ENCODE assay signal across 28 mouse cellular contexts in the genomic region with DNA sequence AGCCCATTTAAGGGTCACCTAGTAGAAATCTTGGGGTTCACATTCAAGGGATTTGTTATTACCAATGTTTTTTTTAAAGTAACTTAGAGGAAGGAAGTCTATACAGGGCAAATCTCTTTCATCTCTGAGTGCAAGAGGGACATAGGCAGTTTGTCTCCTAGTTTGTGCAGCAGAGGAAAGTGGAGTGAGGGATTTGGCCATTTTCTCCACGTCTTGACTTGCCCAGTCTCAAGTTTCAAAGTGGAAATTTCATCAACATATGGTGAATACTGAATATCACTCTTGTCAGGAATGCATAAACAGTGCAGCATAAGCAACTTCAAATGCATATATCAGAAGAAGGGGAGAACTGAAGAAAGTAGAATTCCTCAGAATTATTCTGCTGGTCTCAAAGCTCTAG. TPM values are rescaled to one million over a fixed set of nuclear protein-coding genes. Genes with fewer than 3 reads are reported as not detected.
"Had no signal": no experiment of that assay in that cellular context is flagged by ENCODE, and none has a peak within 500 bp of the region (broad histone marks: within the 10 kb centered on the region; RNA-seq: fewer than 3 reads in every experiment).

No protein-coding gene starts in this region.

- H3K4me1 ChIP-seq: embryonic facial prominence, embryonic 10.5 days; embryonic facial prominence, embryonic 12.5 days; embryonic facial prominence, embryonic 13.5 days; embryonic facial prominence, embryonic 15.5 days; forebrain, embryonic 10.5 days; forebrain, embryonic 12.5 days; forebrain, embryonic 13.5 days; forebrain, embryonic 15.5 days had no signal

- H3K27me3 ChIP-seq: embryonic facial prominence, embryonic 12.5 days; embryonic facial prominence, embryonic 13.5 days; embryonic facial prominence, embryonic 15.5 days; forebrain, embryonic 12.5 days; forebrain, embryonic 13.5 days; forebrain, embryonic 15.5 days had no signal

- H3K9ac ChIP-seq: embryonic facial prominence, embryonic 12.5 days; embryonic facial prominence, embryonic 13.5 days; embryonic facial prominence, embryonic 15.5 days; forebrain, embryonic 12.5 days; forebrain, embryonic 13.5 days; forebrain, embryonic 15.5 days; forebrain, postnatal 0 days had no signal

- H3K9me3 ChIP-seq: embryonic facial prominence, embryonic 10.5 days; embryonic facial prominence, embryonic 12.5 days; embryonic facial prominence, embryonic 13.5 days; embryonic facial prominence, embryonic 15.5 days; forebrain, embryonic 10.5 days; forebrain, embryonic 12.5 days; forebrain, embryonic 13.5 days; forebrain, embryonic 15.5 days had no signal

- DNase-seq: cerebellum, adult 2 months; cerebellum, adult 8-10 months; cerebellum, adult 9-10 months; cerebellum, adult 9-11 months; cerebellum, postnatal 10 days; cerebellum, postnatal 14 days; cerebellum, postnatal 25 days; cerebellum, postnatal 36 days; embryo, embryonic 11 days; forebrain, postnatal 0 days; gastrocnemius, adult 2 months; gastrocnemius, postnatal 10 days; gastrocnemius, postnatal 14 days; gastrocnemius, postnatal 25 days; gastrocnemius, postnatal 36 days; heart, adult 11 months; heart, adult 18-20 months had no signal

- H3K27ac ChIP-seq: embryonic facial prominence, embryonic 10.5 days; embryonic facial prominence, embryonic 12.5 days; embryonic facial prominence, embryonic 13.5 days; embryonic facial prominence, embryonic 15.5 days; forebrain, embryonic 10.5 days; forebrain, embryonic 12.5 days; forebrain, embryonic 13.5 days; forebrain, embryonic 15.5 days; gastrocnemius, adult 2 months had no signal

- H3K4me3 ChIP-seq: embryonic facial prominence, embryonic 10.5 days; embryonic facial prominence, embryonic 12.5 days; embryonic facial prominence, embryonic 13.5 days; embryonic facial prominence, embryonic 15.5 days; erythroblast, embryonic 14.5 days; forebrain, embryonic 10.5 days; forebrain, embryonic 12.5 days; forebrain, embryonic 13.5 days; forebrain, embryonic 15.5 days; gastrocnemius, adult 2 months had no signal

- H3K36me3 ChIP-seq: embryonic facial prominence, embryonic 10.5 days; embryonic facial prominence, embryonic 12.5 days; embryonic facial prominence, embryonic 13.5 days; embryonic facial prominence, embryonic 15.5 days; forebrain, embryonic 10.5 days; forebrain, embryonic 12.5 days; forebrain, embryonic 15.5 days had no signal

- ATAC-seq: forebrain, embryonic 13.5 days; forebrain, embryonic 14.5 days; forebrain, embryonic 15.5 days; forebrain, embryonic 16.5 days; forebrain, postnatal 0 days had no signal

- H3K4me2 ChIP-seq: embryonic facial prominence, embryonic 12.5 days; embryonic facial prominence, embryonic 13.5 days; embryonic facial prominence, embryonic 15.5 days; forebrain, embryonic 12.5 days; forebrain, embryonic 13.5 days; forebrain, embryonic 15.5 days had no signal

RNA-seq across cellular contexts. Expression of gene Kctd8, which starts 39.8 kb away (rescaled TPM):
- polyA plus RNA-seq: erythroblast, embryonic 14.5 days had no signal
